Mouse (Mus musculus): ENCODE measurements around the gene Ppp2r5a.
"Not testable (repeated sequence)": the region's sequence is repeated elsewhere in the genome, so short reads cannot be mapped to it uniquely, and the experiment has no call there.

Ppp2r5a gene

GRCm38 (mm10) chr1:191403074-191403473, at the start of gene Ppp2r5a:
Ppp2r5a (minus strand) TSS chr1:191403272.
- no peak for DNase-seq (ENCODE audit: low spot score in 2 of 2)

- no peak for DNase-seq (ENCODE audit: low spot score in 2 of 2)
These were observed 47.5 kb upstream of the Ppp2r5a start for GRCm38 (mm10) chr1:191450614-191451013.

GRCm38 (mm10) chr1:191449537-191449936, 46.5 kb upstream of the Ppp2r5a start:
- DNase-seq (ENCODE audit: low spot score in 2 of 2), result no peak

GRCm38 (mm10) chr1:191447391-191448016, 44.4 kb upstream of the Ppp2r5a start:
- DNase-seq (ENCODE audit: low spot score in 2 of 2), result no peak

GRCm38 (mm10) chr1:191446307-191446706, 43.2 kb upstream of the Ppp2r5a start:
- no peak for DNase-seq (ENCODE audit: low spot score in 2 of 2)

- DNase-seq (ENCODE audit: low spot score in 2 of 2), result peak; percentile 41 to 73
These were observed 42.8 kb upstream of the Ppp2r5a start for GRCm38 (mm10) chr1:191445831-191446258.

- no peak for DNase-seq (ENCODE audit: low spot score in 2 of 2)
These were observed 42.3 kb upstream of the Ppp2r5a start for GRCm38 (mm10) chr1:191445401-191445800.

- DNase-seq (ENCODE audit: low spot score in 2 of 2), result no peak
These were observed 41.4 kb upstream of the Ppp2r5a start for GRCm38 (mm10) chr1:191444467-191444866.

- DNase-seq (ENCODE audit: low spot score in 2 of 2), result no peak
These were observed 35.9 kb upstream of the Ppp2r5a start for GRCm38 (mm10) chr1:191439011-191439410.

- no peak for DNase-seq (ENCODE audit: low spot score in 2 of 2)
These were observed 35.5 kb upstream of the Ppp2r5a start for GRCm38 (mm10) chr1:191438546-191438945.

- DNase-seq (ENCODE audit: low spot score in 2 of 2), result peak in 1 of 2 experiments; percentile 54
These were observed 33.6 kb upstream of the Ppp2r5a start for GRCm38 (mm10) chr1:191436647-191437046.

- peak in 1 of 2 experiments; percentile 56 for DNase-seq (ENCODE audit: low spot score in 2 of 2)
These were observed 32.3 kb upstream of the Ppp2r5a start for GRCm38 (mm10) chr1:191435359-191435758.

- no peak for DNase-seq (ENCODE audit: low spot score in 2 of 2)
These were observed 29.5 kb upstream of the Ppp2r5a start for GRCm38 (mm10) chr1:191432531-191432930.

GRCm38 (mm10) chr1:191432023-191432422, 29.0 kb upstream of the Ppp2r5a start:
- DNase-seq (ENCODE audit: low spot score in 2 of 2), result peak in 1 of 2 experiments; percentile 47

GRCm38 (mm10) chr1:191430121-191430520, 27.0 kb upstream of the Ppp2r5a start:
- DNase-seq (ENCODE audit: low spot score in 2 of 2), result no peak

- peak in 1 of 2 experiments; percentile 55 for DNase-seq (ENCODE audit: low spot score in 2 of 2)
These were observed 22.8 kb upstream of the Ppp2r5a start for GRCm38 (mm10) chr1:191425884-191426283.

GRCm38 (mm10) chr1:191423201-191423600, 20.1 kb upstream of the Ppp2r5a start:
- DNase-seq (ENCODE audit: low spot score in 2 of 2), result no peak

- not testable (repeated sequence) for DNase-seq (ENCODE audit: low spot score in 2 of 2)
These were observed 19.6 kb upstream of the Ppp2r5a start for GRCm38 (mm10) chr1:191422714-191423113.

GRCm38 (mm10) chr1:191422164-191422563, 19.1 kb upstream of the Ppp2r5a start:
- DNase-seq (ENCODE audit: low spot score in 2 of 2), result no peak

- DNase-seq (ENCODE audit: low spot score in 2 of 2), result peak in 1 of 2 experiments; percentile 58
These were observed 18.4 kb upstream of the Ppp2r5a start for GRCm38 (mm10) chr1:191421426-191421999.

GRCm38 (mm10) chr1:191420930-191421404, 17.9 kb upstream of the Ppp2r5a start:
- peak; percentile 47 to 69 for DNase-seq (ENCODE audit: low spot score in 2 of 2)

- peak in 1 of 2 experiments; percentile 60 for DNase-seq (ENCODE audit: low spot score in 2 of 2)
These were observed 17.1 kb upstream of the Ppp2r5a start for GRCm38 (mm10) chr1:191419991-191420751.

All from spleen, postnatal 4 days (tissue).